Mouse (Mus musculus) liver, adult 2 months (tissue): ENCODE data around the gene Ireb2.

Source experiments
- CTCF ChIP-seq: fragments of 200-500 bp; IDR thresholded peaks from 2 replicates; pipeline ENCODE4 v1.5.1; 2011; ENCODE audit warnings: low read depth, low read length, control low read depth
- POLR2A ChIP-seq: fragments of 200-500 bp; IDR thresholded peaks from 2 replicates; pipeline ENCODE4 v1.6.1; 2011; ENCODE audit warnings: low read length, control low read depth; ENCODE audit not compliant: insufficient read depth; ENCODE audit errors: extremely low read depth

- TF ChIP-seq POLR2A (no peak), CTCF (no peak)
These were observed 97.5 kb downstream of the Ireb2 start for GRCm38 (mm10) chr9:54961059-54961458.
